In genomic region chr13:30548835-30549234, GRCm38 (mm10) we compare ENCODE assay signal across 7 mouse cellular contexts. TPM values are rescaled to one million over a fixed set of nuclear protein-coding genes. Genes with fewer than 3 reads are reported as not detected.
DNase-seq lines count a peak whose midpoint lies in the region.

No protein-coding gene starts in this region.

- peak; percentile 92 for DNase-seq in ES-CJ7 (ENCODE audit: low read depth, low spot score)
- DNase-seq in adrenal gland, adult (ENCODE audit: inconsistent age in 2 of 2, low spot score in 1 of 2): peak; percentile 79 to 96
- DNase-seq in embryo, embryonic 10 days (ENCODE audit: low spot score): peak; percentile 90
- peak; percentile 70 to 82 for DNase-seq in heart, adult 9 months (ENCODE audit: low spot score in 2 of 2)
- DNase-seq in layer of hippocampus, postnatal 14 days (ENCODE audit: low spot score in 2 of 2): peak; percentile 76 to 80
- peak; percentile 93 for DNase-seq in lung, postnatal 25 days (ENCODE audit: low spot score)
- DNase-seq in skeletal muscle tissue, adult 2 months (ENCODE audit: low read depth, low spot score): peak; percentile 76

RNA-seq across cellular contexts. Expression of gene Uqcrfs1, which starts 3.7 kb away (rescaled TPM):
- 100 to 1,000 TPM; 183 to 185 TPM for total RNA-seq in layer of hippocampus, postnatal 14 days (2021)

Comparison
In these comparisons a context has a peak if more than half of its experiments do, and no peak if none do; other contexts are left out.
1. Peak in every context shown above with its lines: DNase-seq.